Mouse (Mus musculus): ENCODE data around the gene Vat1. TPM values are rescaled to one million over a fixed set of nuclear protein-coding genes. Genes with fewer than 3 reads are reported as not detected.
"Not testable (repeated sequence)": the region's sequence is repeated elsewhere in the genome, so short reads cannot be mapped to it uniquely, and the experiment has no call there.

Vat1 gene
- polyA plus RNA-seq, 1 experiment from 2014 or later, result 31.6 TPM

DNA sequence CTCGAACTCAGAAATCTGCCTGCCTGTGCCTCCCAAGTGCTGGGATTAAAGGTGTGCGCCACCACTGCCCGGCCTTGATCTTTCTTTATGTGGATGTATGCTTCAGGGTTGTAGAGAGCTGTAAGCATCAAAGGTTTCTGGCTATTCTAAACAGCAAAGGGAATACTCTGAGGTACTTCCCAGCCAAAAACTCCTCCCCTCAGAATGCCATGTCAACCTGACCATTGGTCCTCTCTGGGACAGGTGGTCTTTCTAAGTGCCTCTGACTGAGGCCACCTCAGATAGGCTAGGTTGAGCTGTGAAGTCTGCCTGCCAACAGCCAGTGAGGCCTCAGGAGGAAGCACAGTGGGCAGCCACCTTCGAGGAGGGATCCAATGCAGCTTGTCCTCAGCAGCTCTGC is 17.1 kb downstream of the Vat1 start:
- ATAC-seq (ENCODE audit: insufficient number of reproducible peaks, insufficient read depth, low FRiP score, low read depth), result no peak
- Histone ChIP-seq H3K9ac (ENCODE audit: low read length) (peak overlapping the region; percentile 69), H3K4me1 (ENCODE audit: control insufficient read depth in 2 of 2, insufficient read depth in 2 of 2, low read length in 2 of 2) (peaks cover 0 to 14% of the 10 kb centered on the region in 2 experiments; a peak in 2 of 4 replicates), H3K27me3 (ENCODE audit: control insufficient read depth, insufficient read depth, low read length) (no peaks in the 10 kb centered on the region), H3K9me3 (ENCODE audit: control insufficient read depth, low read length) (no peaks in the 10 kb centered on the region), H3K4me2 (ENCODE audit: low read length) (peak overlapping the region; percentile 62), H3K36me3 (ENCODE audit: control insufficient read depth, insufficient read depth, low read length) (peaks cover 21% of the 10 kb centered on the region), H3K4me3 (ENCODE audit: control insufficient read depth in 1 of 2, insufficient read depth in 1 of 2, low read depth in 1 of 2, low read length in 2 of 2) (peak overlapping the region; percentile 45 to 66), H3K27ac (replicated peaks in 1 of 2; ENCODE audit: control insufficient read depth in 1 of 2, insufficient read depth in 1 of 2, low read depth in 2 of 2, low read length in 2 of 2) (peak overlapping the region in 1 of 2 experiments; percentile 64; a peak in 2 of 4 replicates)
- WGBS, result 70% methylated on average over 4 of the region's 4 CpGs

- WGBS, result 15% methylated on average over 10 of the region's 10 CpGs
- H3K4me3 ChIP-seq (ENCODE audit: control insufficient read depth in 1 of 2, insufficient read depth in 1 of 2, low read depth in 1 of 2, low read length in 2 of 2), result peak within 1 kb of the TSS; percentile 45 to 66
Observed at GRCm38 (mm10) chr11:101448274-101448746, 17.7 kb downstream of the Vat1 start, which contains the start of gene Ifi35. TSS of gene Ifi35 (plus strand) at chr11:101448407.

DNA sequence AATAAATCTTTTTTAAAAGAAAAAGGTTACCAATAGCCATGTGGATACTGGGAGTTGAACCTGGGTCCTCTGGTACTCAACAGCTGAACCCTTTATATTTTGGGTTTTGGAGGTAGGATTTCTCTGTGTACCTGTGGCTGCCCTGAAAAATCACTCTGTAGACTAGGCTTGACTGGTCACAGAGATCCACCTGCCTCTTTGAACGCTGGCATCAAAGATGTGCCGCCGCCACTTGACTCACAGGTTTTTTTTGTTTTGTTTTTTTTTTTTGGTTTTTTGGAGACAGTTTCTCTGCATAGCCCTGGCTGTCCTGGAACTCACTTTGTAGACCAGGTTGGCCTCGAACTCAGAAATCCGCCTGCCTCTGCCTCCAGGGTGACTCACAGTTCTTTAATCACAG is 18.2 kb downstream of the Vat1 start:
- Histone ChIP-seq H3K4me3 (ENCODE audit: control insufficient read depth in 1 of 2, insufficient read depth in 1 of 2, low read depth in 1 of 2, low read length in 2 of 2) (peak overlapping the region; percentile 45 to 66; a peak in 2 of 4 replicates), H3K27me3 (ENCODE audit: control insufficient read depth, insufficient read depth, low read length) (no peaks in the 10 kb centered on the region), H3K4me2 (ENCODE audit: low read length) (peak overlapping the region; percentile 62), H3K9me3 (ENCODE audit: control insufficient read depth, low read length) (no peaks in the 10 kb centered on the region), H3K4me1 (ENCODE audit: control insufficient read depth in 2 of 2, insufficient read depth in 2 of 2, low read length in 2 of 2) (peaks cover 2 to 22% of the 10 kb centered on the region in 2 experiments; a peak in 2 of 4 replicates), H3K9ac (ENCODE audit: low read length) (peak overlapping the region; percentile 69), H3K36me3 (ENCODE audit: control insufficient read depth, insufficient read depth, low read length) (peaks cover 32% of the 10 kb centered on the region), H3K27ac (replicated peaks in 1 of 2; ENCODE audit: control insufficient read depth in 1 of 2, insufficient read depth in 1 of 2, low read depth in 2 of 2, low read length in 2 of 2) (peak overlapping the region; percentile 64 to 76; a peak in 2 of 4 replicates)
- 88% methylated on average over 5 of the region's 5 CpGs for WGBS
- no peak for ATAC-seq (ENCODE audit: insufficient number of reproducible peaks, insufficient read depth, low FRiP score, low read depth)

More at GRCm38 (mm10) chr11:101448274-101448746, 17.7 kb downstream of the Vat1 start, which contains the start of gene Ifi35:
- Histone ChIP-seq H3K27ac (replicated peaks in 1 of 2; ENCODE audit: control insufficient read depth in 1 of 2, insufficient read depth in 1 of 2, low read depth in 2 of 2, low read length in 2 of 2) (peak within 1 kb of the TSS; percentile 64 to 76), H3K4me2 (ENCODE audit: low read length) (peak within 1 kb of the TSS; percentile 62), H3K9me3 (ENCODE audit: control insufficient read depth, low read length) (no peaks in the 10 kb centered on the region), H3K36me3 (ENCODE audit: control insufficient read depth, insufficient read depth, low read length) (peaks cover 27% of the 10 kb centered on the region), H3K4me1 (ENCODE audit: control insufficient read depth in 2 of 2, insufficient read depth in 2 of 2, low read length in 2 of 2) (peaks cover 2 to 19% of the 10 kb centered on the region in 2 experiments; a peak in 2 of 4 replicates), H3K9ac (ENCODE audit: low read length) (peak within 1 kb of the TSS; percentile 69), H3K27me3 (ENCODE audit: control insufficient read depth, insufficient read depth, low read length) (no peaks in the 10 kb centered on the region)
- peak; percentile 25; the same call in 1 of the 2 replicates for ATAC-seq (ENCODE audit: insufficient number of reproducible peaks, insufficient read depth, low FRiP score, low read depth)

GRCm38 (mm10) chr11:101446860-101447259 is 19.2 kb downstream of the Vat1 start:
- WGBS, result 86% methylated on average over 8 of the region's 8 CpGs
- not testable (repeated sequence) for H3K4me2 ChIP-seq (ENCODE audit: low read length); H3K4me3 ChIP-seq (ENCODE audit: control insufficient read depth in 1 of 2, insufficient read depth in 1 of 2, low read depth in 1 of 2, low read length in 2 of 2); H3K27me3 ChIP-seq (ENCODE audit: control insufficient read depth, insufficient read depth, low read length); H3K9ac ChIP-seq (ENCODE audit: low read length); ATAC-seq (ENCODE audit: insufficient number of reproducible peaks, insufficient read depth, low FRiP score, low read depth); H3K9me3 ChIP-seq (ENCODE audit: control insufficient read depth, low read length); H3K27ac ChIP-seq (replicated peaks in 1 of 2; ENCODE audit: control insufficient read depth in 1 of 2, insufficient read depth in 1 of 2, low read depth in 2 of 2, low read length in 2 of 2)
- peaks cover 32% of the 10 kb centered on the region for H3K36me3 ChIP-seq (ENCODE audit: control insufficient read depth, insufficient read depth, low read length)
- H3K4me1 ChIP-seq (ENCODE audit: control insufficient read depth in 2 of 2, insufficient read depth in 2 of 2, low read length in 2 of 2), result peaks cover 2 to 22% of the 10 kb centered on the region in 2 experiments; a peak in 2 of 4 replicates

DNA sequence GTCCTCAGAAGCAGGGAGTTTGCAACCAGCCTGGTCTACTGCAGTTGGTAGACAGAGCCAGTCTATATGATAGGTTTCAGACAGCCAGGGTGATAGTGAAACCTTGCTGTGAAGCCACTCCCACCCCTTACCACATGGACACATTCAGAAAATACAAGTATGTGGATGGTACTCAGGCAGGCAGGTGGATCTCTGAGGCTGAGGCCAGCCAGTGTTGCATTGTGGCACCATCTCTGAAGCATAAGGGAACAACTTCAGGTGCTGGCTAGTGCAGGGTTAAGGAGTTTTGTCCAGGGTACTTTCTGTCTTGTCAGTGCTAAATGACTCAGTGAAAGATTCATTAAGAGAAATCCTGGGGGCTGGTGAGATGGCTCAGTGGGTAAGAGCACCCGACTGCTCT is 19.7 kb downstream of the Vat1 start:
- H3K4me3 ChIP-seq (ENCODE audit: control insufficient read depth in 1 of 2, insufficient read depth in 1 of 2, low read depth in 1 of 2, low read length in 2 of 2), result no peak overlapping the region
- H3K4me2 ChIP-seq (ENCODE audit: low read length), result no peak overlapping the region
- peaks cover 2 to 22% of the 10 kb centered on the region in 2 experiments; a peak in 2 of 4 replicates for H3K4me1 ChIP-seq (ENCODE audit: control insufficient read depth in 2 of 2, insufficient read depth in 2 of 2, low read length in 2 of 2)
- H3K9me3 ChIP-seq (ENCODE audit: control insufficient read depth, low read length), result no peaks in the 10 kb centered on the region
- no peak overlapping the region for H3K9ac ChIP-seq (ENCODE audit: low read length)
- H3K36me3 ChIP-seq (ENCODE audit: control insufficient read depth, insufficient read depth, low read length), result peaks cover 32% of the 10 kb centered on the region
- WGBS, result 76% methylated on average over 1 of the region's 1 CpGs
- no peak overlapping the region for H3K27ac ChIP-seq (replicated peaks in 1 of 2; ENCODE audit: control insufficient read depth in 1 of 2, insufficient read depth in 1 of 2, low read depth in 2 of 2, low read length in 2 of 2)
- no peaks in the 10 kb centered on the region for H3K27me3 ChIP-seq (ENCODE audit: control insufficient read depth, insufficient read depth, low read length)
- ATAC-seq (ENCODE audit: insufficient number of reproducible peaks, insufficient read depth, low FRiP score, low read depth), result no peak

DNA sequence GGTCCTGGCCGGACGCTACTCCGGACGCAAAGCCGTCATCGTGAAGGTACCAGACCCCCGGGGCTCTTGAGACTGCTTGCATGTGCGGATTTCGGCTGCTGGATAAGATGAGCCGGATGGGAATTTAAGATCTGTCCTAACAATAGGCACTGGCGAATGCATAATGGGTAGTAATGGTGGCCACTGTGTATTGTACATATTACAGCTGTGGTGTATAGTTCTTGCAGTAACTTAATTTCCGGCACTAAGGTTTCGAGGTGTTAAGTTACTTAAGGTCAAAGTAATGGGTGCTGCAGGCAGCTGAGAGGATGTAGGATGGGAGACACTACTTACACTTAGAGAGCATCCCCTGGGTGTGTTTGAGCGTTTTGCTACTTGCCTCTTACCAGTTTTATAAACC is 23.3 kb downstream of the Vat1 start:
- peaks cover 32% of the 10 kb centered on the region for H3K36me3 ChIP-seq (ENCODE audit: control insufficient read depth, insufficient read depth, low read length)
- WGBS, result 0% methylated on average over 14 of the region's 14 CpGs
- H3K27ac ChIP-seq (replicated peaks in 1 of 2; ENCODE audit: control insufficient read depth in 1 of 2, insufficient read depth in 1 of 2, low read depth in 2 of 2, low read length in 2 of 2), result peak overlapping the region; percentile 81 to 86
- no peaks in the 10 kb centered on the region for H3K9me3 ChIP-seq (ENCODE audit: control insufficient read depth, low read length)
- no peak for ATAC-seq (ENCODE audit: insufficient number of reproducible peaks, insufficient read depth, low FRiP score, low read depth)
- H3K27me3 ChIP-seq (ENCODE audit: control insufficient read depth, insufficient read depth, low read length), result no peaks in the 10 kb centered on the region
- H3K9ac ChIP-seq (ENCODE audit: low read length), result peak overlapping the region; percentile 96
- peak overlapping the region; percentile 73 to 90 for H3K4me3 ChIP-seq (ENCODE audit: control insufficient read depth in 1 of 2, insufficient read depth in 1 of 2, low read depth in 1 of 2, low read length in 2 of 2)
- peak overlapping the region; percentile 96 for H3K4me2 ChIP-seq (ENCODE audit: low read length)
- H3K4me1 ChIP-seq (ENCODE audit: control insufficient read depth in 2 of 2, insufficient read depth in 2 of 2, low read length in 2 of 2), result peaks cover 2 to 10% of the 10 kb centered on the region in 2 experiments; a peak in 2 of 4 replicates

DNA sequence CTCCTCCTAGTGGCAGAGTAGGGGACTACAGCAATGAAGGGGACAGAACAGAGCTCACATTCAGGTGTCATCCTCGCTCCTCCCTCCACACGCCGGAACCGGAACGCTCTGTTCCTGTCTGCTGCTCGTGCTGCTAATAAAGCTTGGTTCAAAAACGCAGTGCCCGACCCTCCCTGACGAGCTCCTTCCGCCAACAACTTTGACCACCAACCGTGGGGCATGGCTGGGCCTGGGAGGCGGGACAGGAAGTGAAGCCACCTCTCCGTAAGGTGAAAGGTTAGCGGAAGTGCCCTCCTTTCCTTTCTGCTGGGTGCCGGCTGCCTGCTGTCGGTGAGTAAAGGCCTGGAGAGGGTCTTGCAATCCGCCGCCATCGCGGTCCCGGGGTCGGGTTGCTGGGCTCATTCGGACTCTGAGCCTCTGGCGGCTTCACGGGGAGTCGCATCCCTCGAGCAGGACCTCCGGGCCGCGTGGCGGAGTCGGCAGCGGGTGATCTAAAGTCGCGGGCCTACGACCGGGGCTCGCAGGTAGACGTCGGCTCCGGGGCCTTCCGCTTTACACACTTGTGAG is 23.8 kb downstream of the Vat1 start, which contains the start of gene Rpl27:
Gene Rpl27, plus strand, starts transcription at position 172 of the 567 bp plus-strand sequence.
- H3K27me3 ChIP-seq (ENCODE audit: control insufficient read depth, insufficient read depth, low read length), result no peaks in the 10 kb centered on the region
- H3K27ac ChIP-seq (replicated peaks in 1 of 2; ENCODE audit: control insufficient read depth in 1 of 2, insufficient read depth in 1 of 2, low read depth in 2 of 2, low read length in 2 of 2), result peak within 1 kb of the TSS; percentile 81 to 86
- peaks cover 32% of the 10 kb centered on the region for H3K36me3 ChIP-seq (ENCODE audit: control insufficient read depth, insufficient read depth, low read length)
- WGBS, result under 1% methylated on average over 42 of the region's 42 CpGs
- peak within 1 kb of the TSS; percentile 96 for H3K4me2 ChIP-seq (ENCODE audit: low read length)
- peak within 1 kb of the TSS; percentile 96 for H3K9ac ChIP-seq (ENCODE audit: low read length)
- peak; percentile 98 for ATAC-seq (ENCODE audit: insufficient number of reproducible peaks, insufficient read depth, low FRiP score, low read depth)
- peaks cover 2 to 10% of the 10 kb centered on the region in 2 experiments; a peak in 2 of 4 replicates for H3K4me1 ChIP-seq (ENCODE audit: control insufficient read depth in 2 of 2, insufficient read depth in 2 of 2, low read length in 2 of 2)
- peak within 1 kb of the TSS; percentile 73 to 90 for H3K4me3 ChIP-seq (ENCODE audit: control insufficient read depth in 1 of 2, insufficient read depth in 1 of 2, low read depth in 1 of 2, low read length in 2 of 2)
- H3K9me3 ChIP-seq (ENCODE audit: control insufficient read depth, low read length), result no peaks in the 10 kb centered on the region
